Mouse (Mus musculus): ENCODE data around the gene Mrpl48.

DNA sequence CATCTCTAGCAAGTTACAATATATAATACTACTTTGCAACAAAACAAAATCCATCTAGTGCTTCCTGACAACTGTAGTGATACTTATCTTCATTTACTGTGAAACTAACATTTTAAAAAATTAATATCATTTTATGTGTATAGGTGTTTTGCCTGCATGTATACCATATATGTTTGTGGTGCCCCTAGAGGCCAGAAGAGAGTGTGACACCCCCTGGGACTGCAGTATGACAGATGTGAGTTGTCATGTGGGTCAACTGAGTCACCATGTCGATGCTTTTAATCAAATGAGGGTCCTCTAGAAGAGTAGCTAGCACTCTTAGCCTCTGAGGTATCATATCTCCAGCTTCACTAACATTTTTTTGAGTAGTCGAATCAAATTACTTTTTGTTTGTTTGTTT, 14.2 kb upstream of the Mrpl48 start:
- peak; percentile 12; the same call in 1 of the 2 replicates for TF ChIP-seq CTCF (IDR thresholded peaks at IDR 0.05; ENCODE audit: low read depth, low read length)
- no peak for TF ChIP-seq POLR2A (IDR thresholded peaks at IDR 0.05; ENCODE audit: extremely low read depth, insufficient read depth, low read length)

Measured in liver, adult 2 months (tissue).